Mouse (Mus musculus) lung, postnatal 0 days (tissue): ENCODE data around the gene Top2a.

Source experiments
- CTCF ChIP-seq: IDR thresholded peaks from 2 replicates; pipeline ENCODE4 v1.5.1; 2016; ENCODE audit warnings: antibody characterized with exemption, mild to moderate bottlenecking
- EP300 ChIP-seq: IDR thresholded peaks from 2 replicates; pipeline ENCODE4 v1.6.1; 2016; ENCODE audit warnings: antibody characterized with exemption, mild to moderate bottlenecking, control low read depth

GRCm38 (mm10) chr11:98965416-98966077, 58.4 kb downstream of the Top2a start:
- TF ChIP-seq CTCF (no peak), EP300 (no peak)
